Mouse (Mus musculus): ENCODE measurements around the gene Tyms.

The Tyms gene

GRCm38 (mm10) chr5:30072825-30073821 is at the start of gene Tyms:
Gene Tyms, minus strand, starts transcription at chr5:30073617.
- peak; percentile 63 for DNase-seq (ENCODE audit: low spot score)

GRCm38 (mm10) chr5:30122481-30122880 is 49.1 kb upstream of the Tyms start:
- DNase-seq (ENCODE audit: low spot score) = no peak

- no peak for DNase-seq (ENCODE audit: low spot score)
Measured at GRCm38 (mm10) chr5:30120106-30120505, 46.7 kb upstream of the Tyms start.

GRCm38 (mm10) chr5:30119163-30119562 is 45.7 kb upstream of the Tyms start:
- DNase-seq (ENCODE audit: low spot score) = no peak

GRCm38 (mm10) chr5:30118018-30118417 is 44.6 kb upstream of the Tyms start:
- no peak for DNase-seq (ENCODE audit: low spot score)

GRCm38 (mm10) chr5:30115718-30116117 is 42.3 kb upstream of the Tyms start:
- DNase-seq (ENCODE audit: low spot score) = no peak

- DNase-seq (ENCODE audit: low spot score) = no peak
Measured at GRCm38 (mm10) chr5:30114761-30115140, 41.3 kb upstream of the Tyms start.

GRCm38 (mm10) chr5:30113881-30114760 is 40.7 kb upstream of the Tyms start:
- DNase-seq (ENCODE audit: low spot score) = peak; percentile 38

GRCm38 (mm10) chr5:30112533-30113068 is 39.2 kb upstream of the Tyms start:
- no peak for DNase-seq (ENCODE audit: low spot score)

GRCm38 (mm10) chr5:30111771-30112170 is 38.4 kb upstream of the Tyms start:
- DNase-seq (ENCODE audit: low spot score) = no peak

GRCm38 (mm10) chr5:30111126-30111525 is 37.7 kb upstream of the Tyms start:
- DNase-seq (ENCODE audit: low spot score) = no peak

- no peak for DNase-seq (ENCODE audit: low spot score)
Measured at GRCm38 (mm10) chr5:30110371-30111060, 37.1 kb upstream of the Tyms start.

- DNase-seq (ENCODE audit: low spot score) = no peak
Measured at GRCm38 (mm10) chr5:30109899-30110298, 36.5 kb upstream of the Tyms start.

GRCm38 (mm10) chr5:30108233-30108632 is 34.8 kb upstream of the Tyms start:
- DNase-seq (ENCODE audit: low spot score) = no peak

GRCm38 (mm10) chr5:30107611-30108041 is 34.2 kb upstream of the Tyms start:
- DNase-seq (ENCODE audit: low spot score) = no peak

GRCm38 (mm10) chr5:30107186-30107585 is 33.8 kb upstream of the Tyms start:
- DNase-seq (ENCODE audit: low spot score) = no peak

GRCm38 (mm10) chr5:30106756-30107155 is 33.3 kb upstream of the Tyms start:
- DNase-seq (ENCODE audit: low spot score) = no peak

- DNase-seq (ENCODE audit: low spot score) = no peak
Measured at GRCm38 (mm10) chr5:30105668-30106300, 32.4 kb upstream of the Tyms start, which contains the start of gene 3110082J24Rik. Gene 3110082J24Rik, minus strand, starts transcription at chr5:30106086.

GRCm38 (mm10) chr5:30104841-30105667 is 31.6 kb upstream of the Tyms start, which contains the start of gene Garem2:
Gene Garem2, plus strand, starts transcription at chr5:30105161.
- DNase-seq (ENCODE audit: low spot score) = no peak

- DNase-seq (ENCODE audit: low spot score) = no peak
Measured at GRCm38 (mm10) chr5:30104339-30104738, 30.9 kb upstream of the Tyms start.
